Mouse (Mus musculus): ENCODE results near the gene Tshz2. TPM values are rescaled to one million over a fixed set of nuclear protein-coding genes. Genes with fewer than 3 reads are reported as not detected.

Tshz2 gene
- polyA plus RNA-seq, 1 experiment from 2014 or later = 5.3 TPM

GRCm38 (mm10) chr2:169871436-169872060 is 238.7 kb downstream of the Tshz2 start:
- Histone ChIP-seq H3K36me3 (ENCODE audit: control insufficient read depth, insufficient read depth, low read length) (no peaks in the 10 kb centered on the region), H3K4me3 (ENCODE audit: low read depth, low read length) (no peak overlapping the region), H3K4me2 (no peak overlapping the region), H3K9me3 (replicated peaks; ENCODE audit: control insufficient read depth, low read length) (no peaks in the 10 kb centered on the region), H3K27me3 (ENCODE audit: control insufficient read depth, insufficient read depth, low read length) (no peaks in the 10 kb centered on the region; the same call in 1 of the 2 replicates), H3K9ac (ENCODE audit: low read depth, low read length) (no peak overlapping the region), H3K4me1 (ENCODE audit: control insufficient read depth, insufficient read depth, low read length) (peaks cover 4% of the 10 kb centered on the region; the same call in 1 of the 2 replicates), H3K27ac (ENCODE audit: low read depth, low read length) (no peak overlapping the region)
- no peak for ATAC-seq (replicated peaks; ENCODE audit: insufficient number of reproducible peaks, low FRiP score, low TSS enrichment)
- WGBS (ENCODE audit: insufficient replicate concordance) = 83% methylated on average over 8 of the region's 8 CpGs

DNA sequence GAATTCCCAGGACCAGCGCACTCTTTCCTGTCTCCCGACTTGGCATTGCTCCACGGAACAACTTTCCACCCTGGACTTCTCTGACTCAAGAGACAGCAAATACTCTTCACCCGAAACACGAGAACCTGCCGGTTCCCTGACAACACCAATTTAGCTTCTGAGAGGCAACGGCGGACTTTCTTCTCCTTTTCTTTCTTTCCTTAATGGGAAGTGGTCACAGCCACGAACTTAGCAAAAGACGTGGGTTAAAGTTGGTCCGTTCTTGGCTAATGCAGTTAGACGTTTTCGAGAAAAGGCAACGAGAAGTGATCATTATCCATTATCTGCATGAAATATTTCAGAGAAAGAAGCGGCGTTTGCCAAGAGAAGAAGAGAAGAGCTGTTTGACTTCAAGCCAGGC is 240.6 kb downstream of the Tshz2 start:
- no peaks in the 10 kb centered on the region for H3K9me3 ChIP-seq (replicated peaks; ENCODE audit: control insufficient read depth, low read length)
- ATAC-seq (replicated peaks; ENCODE audit: insufficient number of reproducible peaks, low FRiP score, low TSS enrichment) = no peak
- no peak overlapping the region for H3K4me3 ChIP-seq (ENCODE audit: low read depth, low read length)
- H3K36me3 ChIP-seq (ENCODE audit: control insufficient read depth, insufficient read depth, low read length) = no peaks in the 10 kb centered on the region
- H3K4me1 ChIP-seq (ENCODE audit: control insufficient read depth, insufficient read depth, low read length) = peaks cover 4% of the 10 kb centered on the region; the same call in 1 of the 2 replicates
- no peak overlapping the region for H3K4me2 ChIP-seq
- H3K27me3 ChIP-seq (ENCODE audit: control insufficient read depth, insufficient read depth, low read length) = no peaks in the 10 kb centered on the region
- WGBS (ENCODE audit: insufficient replicate concordance) = 83% methylated on average over 16 of the region's 16 CpGs
- H3K27ac ChIP-seq (ENCODE audit: low read depth, low read length) = no peak overlapping the region
- H3K9ac ChIP-seq (ENCODE audit: low read depth, low read length) = no peak overlapping the region

DNA sequence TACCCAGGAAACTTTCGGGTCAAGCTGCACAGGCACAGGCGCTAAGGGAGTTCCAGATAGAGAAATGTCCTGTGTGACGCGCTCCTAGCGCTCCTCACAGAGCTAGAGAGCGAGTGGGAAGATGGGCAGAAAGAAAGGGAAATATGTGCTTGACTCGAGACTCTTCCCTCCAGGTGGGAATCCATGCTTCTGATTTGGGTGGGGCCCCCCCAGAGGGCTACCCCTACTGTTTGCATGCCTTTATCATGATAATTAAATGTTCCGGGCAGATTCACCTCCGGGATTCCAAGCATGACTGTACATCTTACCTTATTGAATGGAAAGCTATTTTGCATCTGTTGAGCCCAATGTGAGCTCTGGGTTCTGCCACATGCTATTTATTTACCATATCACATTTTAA is 255.1 kb downstream of the Tshz2 start:
- Histone ChIP-seq H3K36me3 (ENCODE audit: control insufficient read depth, insufficient read depth, low read length) (no peaks in the 10 kb centered on the region), H3K4me2 (no peak overlapping the region), H3K27ac (ENCODE audit: low read depth, low read length) (no peak overlapping the region), H3K9me3 (replicated peaks; ENCODE audit: control insufficient read depth, low read length) (no peaks in the 10 kb centered on the region), H3K4me3 (ENCODE audit: low read depth, low read length) (no peak overlapping the region), H3K4me1 (ENCODE audit: control insufficient read depth, insufficient read depth, low read length) (no peaks in the 10 kb centered on the region), H3K9ac (ENCODE audit: low read depth, low read length) (no peak overlapping the region), H3K27me3 (ENCODE audit: control insufficient read depth, insufficient read depth, low read length) (no peaks in the 10 kb centered on the region)
- no peak for ATAC-seq (replicated peaks; ENCODE audit: insufficient number of reproducible peaks, low FRiP score, low TSS enrichment)
- 78% methylated on average over 9 of the region's 9 CpGs for WGBS (ENCODE audit: insufficient replicate concordance)

GRCm38 (mm10) chr2:169892441-169893038 is 259.7 kb downstream of the Tshz2 start:
- H3K4me1 ChIP-seq (ENCODE audit: control insufficient read depth, insufficient read depth, low read length) = no peaks in the 10 kb centered on the region
- H3K4me3 ChIP-seq (ENCODE audit: low read depth, low read length) = no peak overlapping the region
- H3K9ac ChIP-seq (ENCODE audit: low read depth, low read length) = no peak overlapping the region
- no peaks in the 10 kb centered on the region for H3K9me3 ChIP-seq (replicated peaks; ENCODE audit: control insufficient read depth, low read length)
- 75% methylated on average over 14 of the region's 14 CpGs for WGBS (ENCODE audit: insufficient replicate concordance)
- H3K4me2 ChIP-seq = no peak overlapping the region
- 0 out of 2 replicates have a peak, but pooled peaks cover 5% of the 10 kb centered on the region for H3K27me3 ChIP-seq (ENCODE audit: control insufficient read depth, insufficient read depth, low read length)
- H3K27ac ChIP-seq (ENCODE audit: low read depth, low read length) = no peak overlapping the region
- ATAC-seq (replicated peaks; ENCODE audit: insufficient number of reproducible peaks, low FRiP score, low TSS enrichment) = no peak
- H3K36me3 ChIP-seq (ENCODE audit: control insufficient read depth, insufficient read depth, low read length) = no peaks in the 10 kb centered on the region

- Histone ChIP-seq H3K27ac (ENCODE audit: low read depth, low read length) (no peak overlapping the region), H3K9me3 (replicated peaks; ENCODE audit: control insufficient read depth, low read length) (no peaks in the 10 kb centered on the region), H3K9ac (ENCODE audit: low read depth, low read length) (no peak overlapping the region), H3K4me1 (ENCODE audit: control insufficient read depth, insufficient read depth, low read length) (no peaks in the 10 kb centered on the region), H3K4me3 (ENCODE audit: low read depth, low read length) (no peak overlapping the region), H3K4me2 (no peak overlapping the region), H3K27me3 (ENCODE audit: control insufficient read depth, insufficient read depth, low read length) (no peaks in the 10 kb centered on the region), H3K36me3 (ENCODE audit: control insufficient read depth, insufficient read depth, low read length) (no peaks in the 10 kb centered on the region)
- 80% methylated on average over 7 of the region's 7 CpGs for WGBS (ENCODE audit: insufficient replicate concordance)
- no peak for ATAC-seq (replicated peaks; ENCODE audit: insufficient number of reproducible peaks, low FRiP score, low TSS enrichment)
Observed at GRCm38 (mm10) chr2:169902896-169903295, 270.1 kb downstream of the Tshz2 start.

DNA sequence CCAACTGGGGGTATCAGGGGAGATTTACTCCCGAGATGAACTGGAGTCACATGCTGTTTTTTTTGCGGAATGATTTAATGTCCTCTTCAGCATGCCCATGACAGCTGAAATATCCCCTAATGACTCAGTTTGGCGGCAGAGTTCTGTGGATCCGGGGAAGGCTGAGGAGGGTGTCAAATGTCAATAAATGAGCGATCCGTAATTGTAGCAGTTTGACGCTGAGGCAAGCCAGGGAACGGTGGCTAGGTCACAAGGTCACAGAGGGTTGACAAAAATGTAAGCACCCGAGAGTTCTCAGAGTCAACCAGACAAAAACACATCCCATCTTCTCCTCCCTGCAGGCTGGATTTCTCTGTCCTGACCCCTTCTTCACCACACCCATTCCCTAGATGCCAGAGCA is 273.6 kb downstream of the Tshz2 start:
- H3K4me2 ChIP-seq = no peak overlapping the region

DNA sequence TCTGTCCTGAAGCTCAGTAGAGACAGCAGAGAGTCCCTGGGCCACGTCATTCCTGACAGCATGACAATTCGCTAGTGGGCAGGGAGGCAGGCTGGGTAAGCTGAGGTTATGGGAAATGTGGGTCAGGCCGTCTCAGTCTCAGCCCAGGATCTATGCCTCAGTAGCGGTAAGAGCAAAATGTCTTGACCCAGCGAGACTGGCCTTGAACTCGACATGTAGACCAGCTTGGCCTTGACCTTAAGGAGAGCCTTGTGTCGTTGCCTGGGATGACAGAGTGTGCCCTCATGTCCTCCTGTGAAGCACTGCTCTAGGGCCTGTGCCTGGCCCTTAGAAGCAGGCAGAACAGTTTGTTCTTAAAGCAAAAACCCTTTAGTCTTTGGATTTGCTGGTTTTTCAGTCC is 275.2 kb downstream of the Tshz2 start:
- H3K4me2 ChIP-seq = no peak overlapping the region
- H3K27ac ChIP-seq (ENCODE audit: low read depth, low read length) = no peak overlapping the region
- no peak for ATAC-seq (replicated peaks; ENCODE audit: insufficient number of reproducible peaks, low FRiP score, low TSS enrichment)
- H3K4me1 ChIP-seq (ENCODE audit: control insufficient read depth, insufficient read depth, low read length) = no peaks in the 10 kb centered on the region
- H3K4me3 ChIP-seq (ENCODE audit: low read depth, low read length) = no peak overlapping the region
- no peaks in the 10 kb centered on the region for H3K9me3 ChIP-seq (replicated peaks; ENCODE audit: control insufficient read depth, low read length)
- no peaks in the 10 kb centered on the region for H3K27me3 ChIP-seq (ENCODE audit: control insufficient read depth, insufficient read depth, low read length)
- WGBS (ENCODE audit: insufficient replicate concordance) = 69% methylated on average over 7 of the region's 7 CpGs
- no peak overlapping the region for H3K9ac ChIP-seq (ENCODE audit: low read depth, low read length)
- H3K36me3 ChIP-seq (ENCODE audit: control insufficient read depth, insufficient read depth, low read length) = no peaks in the 10 kb centered on the region

More for the DNA sequence above, 273.6 kb downstream of the Tshz2 start:
- H3K4me1 ChIP-seq (ENCODE audit: control insufficient read depth, insufficient read depth, low read length) = no peaks in the 10 kb centered on the region
- no peak for ATAC-seq (replicated peaks; ENCODE audit: insufficient number of reproducible peaks, low FRiP score, low TSS enrichment)
- no peaks in the 10 kb centered on the region for H3K9me3 ChIP-seq (replicated peaks; ENCODE audit: control insufficient read depth, low read length)
- no peak overlapping the region for H3K4me3 ChIP-seq (ENCODE audit: low read depth, low read length)
- H3K27ac ChIP-seq (ENCODE audit: low read depth, low read length) = no peak overlapping the region
- 25% methylated on average over 9 of the region's 9 CpGs for WGBS (ENCODE audit: insufficient replicate concordance)
- H3K36me3 ChIP-seq (ENCODE audit: control insufficient read depth, insufficient read depth, low read length) = no peaks in the 10 kb centered on the region
- H3K9ac ChIP-seq (ENCODE audit: low read depth, low read length) = no peak overlapping the region
- H3K27me3 ChIP-seq (ENCODE audit: control insufficient read depth, insufficient read depth, low read length) = no peaks in the 10 kb centered on the region

DNA sequence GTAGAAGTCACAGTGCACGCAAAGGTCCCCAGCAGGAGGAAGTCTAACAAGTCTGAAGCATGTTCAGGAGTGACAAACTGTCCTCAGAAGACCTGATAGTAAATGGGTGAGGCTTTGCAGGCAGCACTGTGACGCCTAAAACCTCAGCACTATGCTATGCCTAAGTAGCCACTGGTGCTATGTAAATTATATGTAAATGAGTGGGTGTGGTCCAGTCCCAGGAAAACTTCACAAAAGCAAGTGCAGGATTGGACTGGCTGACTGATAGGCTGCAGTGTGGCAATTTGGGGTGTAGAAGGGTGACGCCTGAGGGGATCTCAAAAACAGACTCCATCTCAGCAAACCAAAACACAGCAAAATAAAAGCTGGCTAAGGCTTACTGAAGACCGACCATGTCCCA is 277.8 kb downstream of the Tshz2 start:
- no peak overlapping the region for H3K4me2 ChIP-seq
- H3K27ac ChIP-seq (ENCODE audit: low read depth, low read length) = no peak overlapping the region
- H3K4me1 ChIP-seq (ENCODE audit: control insufficient read depth, insufficient read depth, low read length) = no peaks in the 10 kb centered on the region
- no peaks in the 10 kb centered on the region for H3K36me3 ChIP-seq (ENCODE audit: control insufficient read depth, insufficient read depth, low read length)
- H3K9ac ChIP-seq (ENCODE audit: low read depth, low read length) = no peak overlapping the region
- no peak overlapping the region for H3K4me3 ChIP-seq (ENCODE audit: low read depth, low read length)
- no peaks in the 10 kb centered on the region for H3K27me3 ChIP-seq (ENCODE audit: control insufficient read depth, insufficient read depth, low read length)
- peaks cover 2% of the 10 kb centered on the region; the same call in 1 of the 2 replicates for H3K9me3 ChIP-seq (replicated peaks; ENCODE audit: control insufficient read depth, low read length)
- 60% methylated on average over 4 of the region's 4 CpGs for WGBS (ENCODE audit: insufficient replicate concordance)
- ATAC-seq (replicated peaks; ENCODE audit: insufficient number of reproducible peaks, low FRiP score, low TSS enrichment) = no peak

DNA sequence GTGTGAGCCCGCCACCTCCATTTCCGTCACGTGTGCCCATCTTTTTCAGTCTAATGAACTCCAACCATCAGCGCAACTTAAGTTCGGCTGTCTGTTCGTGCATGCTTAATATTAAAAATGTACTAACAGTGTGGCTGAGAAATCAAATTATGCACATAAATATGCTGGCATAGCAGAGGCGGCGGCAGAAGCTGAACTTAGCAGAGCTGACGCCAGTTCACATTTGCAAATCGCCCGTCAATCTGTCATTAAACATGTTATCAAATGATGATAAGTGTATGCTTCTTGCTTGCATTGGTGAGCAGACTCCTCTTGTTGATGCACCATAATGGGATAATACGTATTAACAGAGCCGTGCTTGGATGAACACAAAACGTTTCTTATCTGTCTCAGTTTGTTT is 280.0 kb downstream of the Tshz2 start:
- Histone ChIP-seq H3K4me3 (ENCODE audit: low read depth, low read length) (no peak overlapping the region), H3K9me3 (replicated peaks; ENCODE audit: control insufficient read depth, low read length) (peaks cover 2% of the 10 kb centered on the region; the same call in 1 of the 2 replicates), H3K4me2 (no peak overlapping the region), H3K9ac (ENCODE audit: low read depth, low read length) (no peak overlapping the region), H3K27ac (ENCODE audit: low read depth, low read length) (no peak overlapping the region), H3K27me3 (ENCODE audit: control insufficient read depth, insufficient read depth, low read length) (no peaks in the 10 kb centered on the region), H3K36me3 (ENCODE audit: control insufficient read depth, insufficient read depth, low read length) (no peaks in the 10 kb centered on the region), H3K4me1 (ENCODE audit: control insufficient read depth, insufficient read depth, low read length) (no peaks in the 10 kb centered on the region)
- ATAC-seq (replicated peaks; ENCODE audit: insufficient number of reproducible peaks, low FRiP score, low TSS enrichment) = no peak
- WGBS (ENCODE audit: insufficient replicate concordance) = 81% methylated on average over 14 of the region's 14 CpGs

All from heart, embryonic 11.5 days (tissue).